ENCODE assay signal across 16 mouse cellular contexts in genomic region chr17:11639786-11640185, GRCm38 (mm10).
DNase-seq lines count a peak whose midpoint lies in the region; ATAC-seq and TF ChIP-seq lines count a peak whose summit lies in the region.
"Had no signal": no experiment of that assay in that cellular context is flagged by ENCODE, and none has a peak within 500 bp of the region (broad histone marks: within the 10 kb centered on the region; RNA-seq: fewer than 3 reads in every experiment).

No protein-coding gene starts in this region.

- peak; percentile 31 for DNase-seq in heart, adult 11 months
- DNase-seq in heart, embryonic 10.5 days (ENCODE audit: low spot score), result no peak
- DNase-seq in midbrain, postnatal 0 days (ENCODE audit: low spot score), result no peak
- DNase-seq: adrenal gland, adult 2 months; adrenal gland, postnatal 10 days; adrenal gland, postnatal 25 days; cerebellum, adult 11-12 months; cerebellum, adult 2 months; cerebellum, adult 9-10 months; cerebellum, postnatal 10 days; cerebellum, postnatal 25 days had no signal

- H3K27me3 ChIP-seq in forebrain, embryonic 16.5 days (replicated peaks; ENCODE audit: control insufficient read depth, insufficient read depth, low read length), result no peaks in the 10 kb centered on the region
- H3K27me3 ChIP-seq in forebrain, embryonic 12.5 days, result no peaks in the 10 kb centered on the region
- H3K27me3 ChIP-seq in heart, embryonic 10.5 days (ENCODE audit: insufficient read depth, poor library complexity, severe bottlenecking), result no peaks in the 10 kb centered on the region
- no peaks in the 10 kb centered on the region for H3K27me3 ChIP-seq in midbrain, postnatal 0 days (ENCODE audit: insufficient read depth, low read length)
- H3K27me3 ChIP-seq: embryonic facial prominence, embryonic 12.5 days; forebrain, embryonic 15.5 days had no signal

- H3K4me3 ChIP-seq in forebrain, embryonic 16.5 days (replicated peaks; ENCODE audit: low read length), result no peak overlapping the region
- H3K4me3 ChIP-seq in forebrain, embryonic 12.5 days (replicated peaks), result no peak overlapping the region
- H3K4me3 ChIP-seq in heart, embryonic 10.5 days, result no peak overlapping the region
- H3K4me3 ChIP-seq in midbrain, postnatal 0 days (ENCODE audit: low read depth, low read length), result no peak overlapping the region
- H3K4me3 ChIP-seq: embryonic facial prominence, embryonic 10.5 days; embryonic facial prominence, embryonic 12.5 days; forebrain, embryonic 15.5 days had no signal

- H3K27ac ChIP-seq in forebrain, embryonic 16.5 days (ENCODE audit: low read length), result no peak overlapping the region
- no peak overlapping the region for H3K27ac ChIP-seq in forebrain, embryonic 12.5 days
- H3K27ac ChIP-seq in heart, embryonic 10.5 days, result no peak overlapping the region
- no peak overlapping the region for H3K27ac ChIP-seq in midbrain, postnatal 0 days (ENCODE audit: low read depth, low read length)
- H3K27ac ChIP-seq: embryonic facial prominence, embryonic 10.5 days; embryonic facial prominence, embryonic 12.5 days; forebrain, embryonic 15.5 days had no signal

- H3K9ac ChIP-seq in forebrain, embryonic 16.5 days (replicated peaks; ENCODE audit: low read depth, low read length), result no peak overlapping the region
- H3K9ac ChIP-seq in forebrain, embryonic 12.5 days, result no peak overlapping the region
- no peak overlapping the region for H3K9ac ChIP-seq in midbrain, postnatal 0 days (replicated peaks; ENCODE audit: low read length, poor library complexity, severe bottlenecking)
- H3K9ac ChIP-seq: embryonic facial prominence, embryonic 12.5 days; forebrain, embryonic 15.5 days had no signal

- H3K4me1 ChIP-seq in forebrain, embryonic 16.5 days (replicated peaks; ENCODE audit: control insufficient read depth, insufficient read depth, low read length), result peaks cover 6% of the 10 kb centered on the region; the same call in 1 of the 2 replicates
- H3K4me1 ChIP-seq in forebrain, embryonic 12.5 days, result peaks cover 16% of the 10 kb centered on the region
- H3K4me1 ChIP-seq in heart, embryonic 10.5 days, result no peaks in the 10 kb centered on the region
- no peaks in the 10 kb centered on the region for H3K4me1 ChIP-seq in midbrain, postnatal 0 days (ENCODE audit: insufficient read depth, low read length)
- H3K4me1 ChIP-seq: embryonic facial prominence, embryonic 10.5 days; embryonic facial prominence, embryonic 12.5 days had no signal

- no peaks in the 10 kb centered on the region for H3K9me3 ChIP-seq in forebrain, embryonic 16.5 days (ENCODE audit: control insufficient read depth, low read length)
- H3K9me3 ChIP-seq in forebrain, embryonic 12.5 days, result no peaks in the 10 kb centered on the region
- H3K9me3 ChIP-seq in heart, embryonic 10.5 days, result no peaks in the 10 kb centered on the region
- no peaks in the 10 kb centered on the region for H3K9me3 ChIP-seq in midbrain, postnatal 0 days (ENCODE audit: low read length)
- H3K9me3 ChIP-seq: embryonic facial prominence, embryonic 10.5 days; embryonic facial prominence, embryonic 12.5 days; forebrain, embryonic 15.5 days had no signal

- TF ChIP-seq CTCF in midbrain, postnatal 0 days (IDR thresholded peaks at IDR 0.05), result no peak

- ATAC-seq in forebrain, embryonic 16.5 days, result peak; percentile 23; the same call in 1 of the 2 replicates
- ATAC-seq in forebrain, embryonic 12.5 days (ENCODE audit: low FRiP score), result no peak
- no peak for ATAC-seq in midbrain, postnatal 0 days (ENCODE audit: low FRiP score)

- WGBS in forebrain, embryonic 16.5 days, result 31% methylated on average over 5 of the region's 5 CpGs
- 49% methylated on average over 5 of the region's 5 CpGs for WGBS in forebrain, embryonic 12.5 days
- WGBS in heart, embryonic 10.5 days, result 90% methylated on average over 5 of the region's 5 CpGs
- WGBS in midbrain, postnatal 0 days, result 53% methylated on average over 5 of the region's 5 CpGs

- no peak overlapping the region for H3K4me2 ChIP-seq in forebrain, embryonic 16.5 days (ENCODE audit: low read length)
- H3K4me2 ChIP-seq in forebrain, embryonic 12.5 days, result no peak overlapping the region
- no peak overlapping the region for H3K4me2 ChIP-seq in midbrain, postnatal 0 days (ENCODE audit: low read depth, low read length, poor library complexity, severe bottlenecking)
- H3K4me2 ChIP-seq: embryonic facial prominence, embryonic 12.5 days; forebrain, embryonic 15.5 days had no signal

- no peaks in the 10 kb centered on the region for H3K36me3 ChIP-seq in forebrain, embryonic 16.5 days (ENCODE audit: control insufficient read depth, insufficient read depth)
- no peaks in the 10 kb centered on the region for H3K36me3 ChIP-seq in forebrain, embryonic 12.5 days (replicated peaks)
- H3K36me3 ChIP-seq in heart, embryonic 10.5 days, result no peaks in the 10 kb centered on the region
- H3K36me3 ChIP-seq in midbrain, postnatal 0 days (ENCODE audit: insufficient read depth, low read length), result no peaks in the 10 kb centered on the region
- H3K36me3 ChIP-seq: embryonic facial prominence, embryonic 10.5 days; embryonic facial prominence, embryonic 12.5 days; forebrain, embryonic 15.5 days had no signal
